Mouse (Mus musculus): Measurements from ENCODE around the gene Ubxn1.

Gene Ubxn1

DNA sequence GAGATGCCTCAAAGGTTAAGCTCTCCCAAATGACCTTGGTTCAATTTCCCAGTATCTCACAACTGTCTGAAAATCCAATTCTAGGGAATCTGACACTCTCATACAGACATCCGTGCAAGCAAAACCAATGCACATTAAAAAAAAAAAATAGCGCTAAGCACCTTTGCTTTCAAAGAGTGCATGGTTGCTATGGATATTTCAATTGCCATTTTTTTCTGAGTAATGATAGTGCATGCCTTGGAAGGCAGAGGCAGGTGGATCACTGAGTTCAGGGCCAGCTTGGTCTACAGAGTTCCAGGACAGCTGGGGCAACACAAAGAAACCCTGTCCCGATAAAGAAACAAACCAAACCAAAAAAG lies 9.7 kb downstream of the Ubxn1 start:
- CTCF ChIA-PET: interaction anchor here in 1 of 4 experiments (0.7 to 1.5 kb wide), 3 partner anchors 8 to 22 kb away, joined by 3 to 4 read pairs (median 4); no protein-coding TSS in a partner anchor
- POLR2A ChIA-PET: interaction anchor here (0.5 to 27.2 kb wide), 94 partner anchors 2 to 1705 kb away, joined by 3 to 851 read pairs (median 4); partner anchors contain the start of genes Ubxn1 (in 4 of the 4), 1810009A15Rik (in 3 of the 4), B3gat3 (in 3 of the 4) and Eef1g (in 3 of the 4)

DNA sequence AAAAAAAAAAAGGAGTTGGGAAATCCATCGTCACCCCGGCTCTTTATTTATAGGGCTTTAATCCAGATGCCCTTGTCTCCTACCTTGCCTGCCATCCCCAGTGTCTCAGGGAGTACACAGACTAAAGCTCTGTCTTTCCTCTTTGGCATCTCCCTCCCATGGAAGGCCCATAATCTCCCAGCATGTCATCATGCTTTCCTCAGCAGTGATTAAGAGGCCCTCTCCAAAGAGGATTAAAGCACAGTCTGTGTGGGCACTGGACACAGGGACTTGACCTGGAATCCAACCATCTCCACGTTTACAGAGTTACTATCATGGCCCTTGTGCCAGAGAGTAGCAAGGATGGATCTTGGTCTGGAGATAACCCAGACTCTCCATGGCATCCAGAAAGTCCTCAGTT lies 12.3 kb downstream of the Ubxn1 start, which contains the start of the genes Lbhd1 and Gm49403:
TSS of gene Lbhd1 (plus strand) at position 117 of the 400 bp plus-strand sequence.
TSS of gene Gm49403 (plus strand) at position 315 of the 400 bp plus-strand sequence.
- ChIA-PET POLR2A (interaction anchor here in 3 of 4 experiments (0.7 to 27.2 kb wide), 23 partner anchors 4 to 168 kb away, joined by 3 to 851 read pairs (median 8); partner anchors contain the start of genes Ubxn1 (in 3 of the 3), 1810009A15Rik (in 2 of the 3), Eef1g (in 2 of the 3) and Ganab (in 2 of the 3)), CTCF (no interaction called here)

DNA sequence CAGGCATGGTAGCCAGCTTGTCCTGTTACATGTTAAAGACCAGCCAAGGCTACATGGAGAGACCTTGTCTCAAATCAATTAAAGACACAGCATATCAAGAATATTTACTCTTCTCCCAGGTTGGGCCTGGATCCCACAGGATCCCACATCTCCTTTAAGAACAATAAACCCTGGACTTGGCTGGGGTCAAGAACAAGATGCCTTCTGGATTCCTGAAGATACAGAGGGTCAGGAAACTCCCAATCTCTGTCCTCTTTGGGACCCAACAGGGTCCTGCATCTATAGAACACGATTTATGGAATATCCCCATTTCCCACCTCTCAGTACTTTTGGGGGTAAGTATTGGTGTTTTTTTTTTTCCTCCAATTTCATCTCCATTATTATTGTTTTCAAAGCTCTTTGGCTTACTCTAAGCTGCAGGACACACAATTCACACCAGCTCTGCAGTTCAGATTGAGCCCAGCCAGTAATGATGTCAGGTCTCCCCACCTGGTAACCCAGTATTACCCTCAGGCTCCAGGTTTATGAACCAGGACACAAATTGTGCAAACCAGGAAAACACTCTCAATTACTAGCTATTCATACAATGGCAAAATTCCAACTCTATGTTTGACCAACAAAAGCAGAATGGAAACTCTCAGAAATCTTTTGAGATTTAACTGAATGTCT lies 15.8 kb downstream of the Ubxn1 start:
- ChIA-PET POLR2A (interaction anchor here (0.6 to 27.2 kb wide), 128 partner anchors 3 to 1616 kb away, joined by 3 to 851 read pairs (median 11); partner anchors contain the start of genes Eef1g (in 4 of the 4), Ganab (in 4 of the 4), Tut1 (in 4 of the 4) and Ubxn1 (in 4 of the 4)), CTCF (interaction anchor here in 1 of 4 experiments (0.6 kb wide), 1 partner anchor 93 kb away, joined by 3 read pairs; no protein-coding TSS in a partner anchor)

DNA sequence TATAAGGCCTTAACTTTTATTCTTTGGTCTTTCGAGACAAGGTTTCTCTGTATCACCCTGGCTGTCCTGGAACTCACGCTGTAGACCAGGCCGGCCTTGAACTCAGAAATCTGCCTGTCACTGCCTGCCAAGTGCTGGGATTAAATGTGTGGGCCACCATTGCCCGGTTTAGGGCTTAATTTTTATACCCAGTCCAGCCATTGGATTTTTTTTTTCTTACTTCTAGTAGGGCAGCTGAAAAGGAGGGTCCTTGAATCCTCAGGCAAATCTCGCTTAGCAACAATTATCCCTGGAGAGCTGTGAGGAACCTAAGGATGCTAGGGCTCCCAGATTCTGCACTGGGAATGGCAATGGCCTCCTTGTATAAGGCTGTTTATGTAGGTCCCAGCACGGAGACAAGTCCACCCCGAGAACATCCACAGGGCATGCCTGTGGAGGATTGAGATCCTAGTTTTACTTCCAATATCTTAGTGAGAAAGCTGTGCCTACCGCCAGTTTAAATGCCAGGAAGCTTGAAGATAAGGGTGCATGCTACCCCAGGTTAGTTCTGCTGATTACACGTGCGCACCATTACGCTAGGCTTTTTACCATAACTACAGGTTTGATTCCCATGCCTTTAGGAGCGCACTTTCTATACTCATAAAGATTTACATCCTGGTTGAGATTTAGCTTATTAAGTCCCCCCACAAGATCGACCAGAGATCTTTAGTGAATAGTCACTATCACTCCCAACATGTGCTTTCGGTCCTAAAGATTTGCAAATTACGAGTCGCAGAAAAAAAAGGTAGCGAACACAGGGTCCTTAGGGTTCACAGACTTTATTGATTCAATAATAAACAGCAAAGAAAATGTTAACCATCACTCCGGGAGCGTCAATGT lies 16.5 kb downstream of the Ubxn1 start:
- ChIA-PET POLR2A (interaction anchor here (0.6 to 27.2 kb wide), 220 partner anchors 2 to 1623 kb away, joined by 3 to 851 read pairs (median 6); partner anchors contain the start of genes Eef1g (in 4 of the 4), Ganab (in 4 of the 4), Gng3 (in 4 of the 4) and Tut1 (in 4 of the 4)), CTCF (interaction anchor here in 1 of 4 experiments (1.2 kb wide), 1 partner anchor 195 kb away, joined by 5 read pairs; no protein-coding TSS in a partner anchor)

DNA sequence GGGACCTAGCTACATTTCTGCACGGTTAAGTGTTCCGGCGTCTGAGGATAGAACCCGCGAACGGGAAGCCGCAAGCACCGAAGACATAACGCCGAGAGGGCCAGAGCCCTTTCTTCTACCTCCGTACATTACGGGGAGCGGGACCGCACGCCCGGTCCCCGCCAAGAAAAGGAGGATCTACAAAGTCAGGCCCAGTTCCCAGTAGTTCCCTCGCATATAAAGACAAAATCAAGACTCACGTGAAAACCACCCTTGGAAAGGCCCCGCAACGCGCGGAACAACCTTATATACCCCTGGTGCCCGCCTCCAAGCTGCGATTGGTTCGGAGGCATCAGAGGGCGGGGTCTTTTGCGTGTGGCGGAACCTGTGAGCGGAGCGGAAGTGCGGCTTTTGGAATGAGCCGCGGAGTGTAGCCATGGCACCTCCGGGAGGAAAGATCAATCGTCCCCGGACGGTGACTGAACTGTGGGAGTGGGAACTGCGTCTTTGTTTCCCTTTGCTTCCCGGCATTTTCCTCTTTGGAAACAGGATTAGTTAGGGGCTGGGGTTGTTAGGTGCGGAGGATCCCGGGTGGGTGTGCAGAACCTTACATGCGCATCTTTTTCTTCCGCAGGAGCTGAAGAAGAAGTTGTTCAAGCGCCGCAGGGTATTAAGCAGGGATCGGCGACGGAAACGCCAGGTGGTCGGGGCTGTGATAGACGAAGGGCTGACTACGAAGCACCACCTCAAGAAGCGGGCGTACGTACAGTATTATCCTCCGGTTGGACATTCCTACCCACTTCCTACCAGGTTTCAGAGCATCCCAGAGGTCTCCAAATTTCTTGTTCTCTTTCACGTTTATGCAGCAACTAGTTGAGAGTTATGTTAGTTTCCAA lies 17.5 kb downstream of the Ubxn1 start, which contains the start of the genes 1810009A15Rik and Gm49416:
TSS of gene 1810009A15Rik (plus strand) at position 343 of the 875 bp plus-strand sequence.
TSS of gene Gm49416 (plus strand) at position 416 of the 875 bp plus-strand sequence.
- CTCF ChIA-PET: interaction anchor here in 3 of 4 experiments (0.6 to 1.2 kb wide), 6 partner anchors 9 to 194 kb away, joined by 3 to 5 read pairs (median 4); no protein-coding TSS in a partner anchor
- POLR2A ChIA-PET: interaction anchor here (0.5 to 27.2 kb wide), 219 partner anchors 1 to 1624 kb away, joined by 3 to 851 read pairs (median 6); partner anchors contain the start of genes B3gat3 (in 4 of the 4), Eef1g (in 4 of the 4), Ganab (in 4 of the 4) and Gng3 (in 4 of the 4)

DNA sequence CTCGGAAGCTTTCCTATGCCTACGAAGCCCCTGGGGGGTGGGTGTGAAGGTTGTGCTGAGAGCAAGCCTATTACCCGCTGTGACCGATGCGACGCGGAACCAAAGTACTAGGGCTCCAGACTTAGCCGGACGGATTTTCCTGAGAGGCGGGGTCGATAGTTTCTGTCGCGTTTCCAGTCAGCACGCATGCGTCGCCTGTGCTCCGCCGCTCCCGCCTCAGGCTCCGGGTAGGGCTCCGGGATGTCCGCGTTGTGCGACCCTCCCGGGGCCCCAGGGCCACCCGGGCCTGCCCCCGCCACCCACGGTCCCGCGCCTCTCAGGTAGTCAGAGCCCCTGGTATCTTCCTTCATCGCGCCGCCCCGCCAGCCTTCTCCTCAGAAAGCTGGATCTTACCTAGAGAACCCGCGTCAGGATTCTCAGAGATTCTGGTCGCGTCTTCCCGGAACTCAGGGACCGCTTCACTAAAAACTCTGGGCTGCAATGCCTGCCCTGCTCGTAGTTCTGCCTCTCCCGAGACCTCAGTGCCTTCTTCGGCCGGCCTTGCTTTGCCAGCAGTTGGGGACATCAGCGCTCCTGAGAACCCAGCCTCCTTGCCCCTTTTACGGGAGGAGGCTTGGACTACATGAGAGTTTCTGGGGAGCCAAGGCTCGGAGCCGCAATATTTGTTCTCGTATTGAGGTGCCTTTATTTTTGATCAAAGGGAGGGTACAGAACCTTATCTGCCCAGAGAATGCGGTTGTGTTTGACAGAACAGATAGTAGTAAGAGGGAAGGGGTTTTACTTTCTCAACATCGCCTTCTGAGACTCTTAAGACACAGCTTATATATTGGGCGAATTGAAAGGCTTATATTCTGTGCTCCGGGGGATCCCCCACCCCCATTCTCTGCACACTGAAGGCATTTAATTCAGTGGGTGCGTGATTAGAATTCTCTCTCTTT lies 21.8 kb downstream of the Ubxn1 start, which contains the start of gene Ints5:
TSS of gene Ints5 (plus strand) at position 177 of the 938 bp plus-strand sequence.
- ChIA-PET POLR2A (interaction anchor here (0.5 to 25.4 kb wide), 55 partner anchors 11 to 1823 kb away, joined by 3 to 851 read pairs (median 5); partner anchors contain the start of genes B3gat3 (in 3 of the 4), Slc3a2 (in 3 of the 4), Tut1 (in 3 of the 4) and Ubxn1 (in 3 of the 4)), CTCF (interaction anchor here in 3 of 4 experiments (0.6 to 0.8 kb wide), 6 partner anchors 43 to 1915 kb away, joined by 3 to 5 read pairs (median 4); no protein-coding TSS in a partner anchor)

DNA sequence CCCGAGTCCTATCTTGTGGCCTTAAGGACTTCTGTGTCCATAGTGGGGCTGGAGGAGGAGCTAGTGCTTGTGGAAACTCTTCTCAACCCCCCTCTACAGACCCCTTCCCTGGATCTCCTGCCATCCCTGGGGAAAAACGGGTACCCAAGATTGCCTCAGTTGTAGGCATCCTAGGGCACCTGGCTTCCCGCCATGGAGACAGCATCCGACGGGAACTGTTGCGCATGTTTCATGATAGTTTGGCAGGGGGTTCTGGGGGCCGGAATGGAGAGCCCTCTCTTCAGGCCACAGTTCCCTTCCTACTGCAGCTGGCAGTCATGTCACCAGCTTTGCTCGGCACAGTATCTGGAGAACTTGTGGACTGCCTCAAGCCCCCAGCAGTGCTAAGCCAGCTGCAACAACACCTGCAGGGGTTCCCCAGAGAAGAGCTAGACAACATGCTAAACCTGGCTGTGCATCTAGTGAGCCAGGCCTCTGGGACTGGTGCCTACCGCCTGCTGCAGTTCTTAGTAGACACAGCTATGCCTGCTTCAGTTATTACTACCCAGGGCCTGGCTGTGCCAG lies 24.2 kb downstream of the Ubxn1 start:
- POLR2A ChIA-PET: interaction anchor here (0.6 to 25.4 kb wide), 39 partner anchors 8 to 182 kb away, joined by 3 to 851 read pairs (median 4); partner anchors contain the start of genes 1810009A15Rik (in 4 of the 4), Gm49416 (in 4 of the 4), Uqcc3 (in 3 of the 4) and B3gat3 (in 2 of the 4)

DNA sequence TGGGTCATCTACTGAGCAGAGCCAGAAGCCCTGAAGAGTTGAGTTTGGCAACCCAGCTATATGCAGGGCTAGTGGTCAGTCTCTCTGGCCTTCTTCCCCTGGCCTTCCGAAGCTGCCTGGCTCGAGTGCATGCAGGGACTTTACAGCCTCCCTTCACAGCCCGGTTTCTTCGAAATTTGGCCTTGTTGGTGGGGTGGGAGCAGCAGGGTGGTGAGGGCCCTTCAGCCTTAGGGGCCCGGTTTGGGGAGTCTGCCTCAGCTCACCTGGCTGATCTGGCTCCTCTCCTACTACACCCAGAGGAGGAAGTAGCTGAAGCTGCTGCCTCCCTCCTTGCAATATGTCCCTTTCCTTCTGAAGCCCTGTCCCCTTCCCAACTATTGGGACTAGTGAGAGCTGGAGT lies 24.9 kb downstream of the Ubxn1 start:
- POLR2A ChIA-PET: interaction anchor here (0.6 to 25.4 kb wide), 42 partner anchors 9 to 183 kb away, joined by 3 to 851 read pairs (median 4); partner anchors contain the start of genes 1810009A15Rik (in 4 of the 4), Gm49416 (in 4 of the 4), Gng3 (in 3 of the 4) and Mta2 (in 3 of the 4)
- CTCF ChIA-PET: interaction anchor here in 1 of 4 experiments (0.9 kb wide), 1 partner anchor 178 kb away, joined by 3 read pairs; no protein-coding TSS in a partner anchor

More for the DNA sequence above, 24.2 kb downstream of the Ubxn1 start:
- CTCF ChIA-PET: interaction anchor here in 1 of 4 experiments (0.9 kb wide), 1 partner anchor 177 kb away, joined by 3 read pairs; no protein-coding TSS in a partner anchor

DNA sequence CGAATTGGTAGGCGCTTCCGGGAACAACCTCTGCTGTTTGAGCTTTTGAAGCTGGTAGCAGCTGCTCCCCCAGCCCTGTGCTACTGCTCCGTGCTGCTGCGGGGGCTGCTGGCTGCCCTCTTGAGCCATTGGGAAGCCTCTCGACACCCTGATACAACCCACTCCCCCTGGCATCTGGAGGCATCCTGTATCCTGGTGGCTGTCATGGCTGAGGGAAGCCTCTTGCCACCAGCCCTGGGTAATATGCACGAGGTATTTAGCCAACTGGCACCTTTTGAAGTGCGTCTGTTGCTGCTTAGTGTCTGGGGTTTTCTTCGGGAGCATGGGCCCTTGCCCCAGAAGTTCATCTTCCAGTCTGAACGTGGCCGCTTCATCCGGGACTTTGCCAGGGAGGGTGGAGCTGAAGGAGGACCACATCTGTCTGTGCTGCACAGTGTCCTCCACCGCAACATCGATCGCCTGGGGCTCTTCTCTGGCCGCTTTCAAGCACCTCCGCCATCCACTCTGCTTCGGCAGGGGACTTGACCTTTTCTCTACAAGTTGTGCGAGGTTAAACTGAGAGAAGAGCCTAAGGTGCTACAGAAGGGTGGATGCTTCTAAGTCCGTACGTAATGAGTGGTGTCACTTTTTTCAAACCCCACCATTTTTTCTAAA lies 26.0 kb downstream of the Ubxn1 start:
- ChIA-PET CTCF (interaction anchor here in 1 of 4 experiments (0.6 to 1.0 kb wide), 2 partner anchors 8 to 51 kb away, joined by 3 to 4 read pairs; no protein-coding TSS in a partner anchor), POLR2A (interaction anchor here (0.5 to 25.4 kb wide), 65 partner anchors 8 to 184 kb away, joined by 3 to 851 read pairs (median 4); partner anchors contain the start of genes 1810009A15Rik (in 4 of the 4), Gm49416 (in 4 of the 4), B3gat3 (in 3 of the 4) and Mta2 (in 3 of the 4))

DNA sequence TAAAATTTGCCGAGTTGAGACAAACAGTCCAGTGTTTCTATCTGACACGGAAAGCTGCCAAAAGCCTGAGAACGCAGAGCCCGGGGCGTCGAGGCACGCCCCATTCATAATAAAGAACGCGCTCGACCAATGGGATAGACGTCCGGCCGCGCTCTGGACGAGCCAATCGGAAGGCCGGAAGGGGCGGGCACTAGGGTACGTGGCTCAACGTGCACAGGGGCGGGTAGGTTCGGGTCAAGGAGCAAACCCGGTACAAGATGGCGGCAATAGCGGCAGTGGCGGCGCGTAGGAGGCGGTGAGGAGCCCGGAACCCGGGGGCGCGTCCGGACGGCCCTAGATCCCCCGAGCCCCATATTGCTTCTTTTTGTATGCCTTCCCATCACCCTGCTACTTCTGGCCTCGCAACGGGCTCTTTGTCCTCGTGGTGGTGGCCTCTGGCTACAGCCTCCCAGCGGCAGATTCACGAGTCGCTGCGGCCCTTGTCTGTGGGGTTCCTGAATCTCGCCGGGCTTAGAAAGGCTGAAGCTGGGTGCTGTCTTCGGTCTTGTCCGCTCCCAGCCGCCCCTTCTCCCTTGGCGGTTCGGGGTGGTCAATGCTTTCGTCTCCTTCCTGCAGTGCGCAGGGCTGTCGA lies 26.7 kb downstream of the Ubxn1 start, which contains the start of gene Ganab:
TSS of gene Ganab (plus strand) at position 207 of the 631 bp plus-strand sequence.
- ChIA-PET CTCF (interaction anchor here in 1 of 4 experiments (0.6 to 1.0 kb wide), 2 partner anchors 9 to 52 kb away, joined by 3 to 4 read pairs; no protein-coding TSS in a partner anchor), POLR2A (interaction anchor here (0.5 to 25.4 kb wide), 71 partner anchors 8 to 985 kb away, joined by 3 to 851 read pairs (median 4); partner anchors contain the start of genes 1810009A15Rik (in 4 of the 4), Gm49416 (in 4 of the 4), B3gat3 (in 3 of the 4) and Mta2 (in 3 of the 4))

DNA sequence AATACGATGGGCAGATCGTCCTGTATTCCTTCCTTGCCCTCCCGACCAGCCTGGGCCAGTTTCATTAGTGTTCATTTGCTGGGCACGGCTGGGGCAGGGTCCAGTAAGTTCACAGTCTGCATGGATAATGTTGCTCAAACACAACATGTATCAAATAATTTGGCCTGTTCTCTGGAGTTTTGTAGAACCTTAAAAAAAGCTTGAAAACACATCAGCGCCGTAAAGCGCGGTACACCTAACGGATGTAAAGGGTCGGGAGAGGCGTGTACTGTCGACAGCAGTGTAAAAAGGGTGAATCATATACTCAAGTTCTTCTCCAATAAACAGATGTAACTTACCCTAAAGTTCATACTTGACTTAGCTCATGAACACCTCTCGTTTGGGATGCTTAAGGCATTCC lies 27.3 kb downstream of the Ubxn1 start:
- CTCF ChIA-PET: interaction anchor here in 1 of 4 experiments (1.0 kb wide), 1 partner anchor 52 kb away, joined by 3 read pairs; no protein-coding TSS in a partner anchor
- POLR2A ChIA-PET: interaction anchor here (0.6 to 25.4 kb wide), 40 partner anchors 11 to 985 kb away, joined by 3 to 851 read pairs (median 4); partner anchors contain the start of genes 1810009A15Rik (in 4 of the 4), Gm49416 (in 4 of the 4), B3gat3 (in 2 of the 4) and Eef1g (in 2 of the 4)

DNA sequence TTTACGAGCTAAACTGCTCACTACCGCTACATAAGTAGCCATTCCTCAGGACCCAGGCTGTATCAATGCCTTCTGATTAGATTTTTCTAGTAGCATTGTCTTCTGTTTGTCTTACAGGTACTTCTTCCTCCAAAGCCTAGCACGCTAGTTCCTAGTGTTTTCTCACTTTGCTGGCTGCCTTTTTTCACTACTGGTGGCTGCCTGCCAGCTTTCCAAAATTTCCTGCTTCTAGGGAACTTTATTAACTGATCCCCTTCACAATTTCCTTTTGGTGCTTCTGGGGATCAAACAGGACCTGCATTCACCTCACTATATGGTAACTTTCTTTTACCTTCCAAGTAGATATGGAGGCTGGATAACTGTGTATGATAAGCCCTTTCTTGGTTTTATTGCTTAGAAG lies 27.8 kb downstream of the Ubxn1 start:
- POLR2A ChIA-PET: interaction anchor here (0.6 to 25.4 kb wide), 29 partner anchors 9 to 984 kb away, joined by 3 to 851 read pairs (median 4); partner anchors contain the start of genes 1810009A15Rik (in 4 of the 4), Gm49416 (in 4 of the 4), B3gat3 (in 2 of the 4) and Eef1g (in 2 of the 4)
- CTCF ChIA-PET: interaction anchor here in 1 of 4 experiments (0.7 kb wide), 1 partner anchor 184 kb away, joined by 3 read pairs; no protein-coding TSS in a partner anchor

DNA sequence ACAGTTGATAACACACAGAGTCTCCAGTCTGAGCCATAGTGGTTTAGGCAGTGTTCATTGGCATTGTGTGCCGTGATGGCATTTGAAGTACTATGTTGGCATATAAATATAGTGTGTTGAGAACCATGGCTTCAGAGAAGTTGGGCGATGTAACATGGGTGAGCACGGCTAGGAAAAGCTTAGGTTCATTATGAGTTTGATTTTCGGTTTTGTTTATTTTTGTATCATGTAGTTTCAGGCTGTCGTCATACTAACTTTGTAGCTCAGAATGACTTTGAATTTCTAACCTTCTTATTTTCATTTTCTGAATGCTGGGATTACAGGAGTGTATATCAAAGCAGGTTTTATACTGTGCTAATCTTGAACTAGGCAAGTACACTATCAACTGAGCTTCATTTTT lies 32.1 kb downstream of the Ubxn1 start:
- ChIA-PET POLR2A (interaction anchor here in 3 of 4 experiments (0.6 to 3.5 kb wide), 18 partner anchors 10 to 89 kb away, joined by 3 to 22 read pairs (median 4); partner anchors contain the start of genes Eef1g (in 3 of the 3), 1810009A15Rik (in 2 of the 3), Gm49416 (in 2 of the 3) and Eml3 (in 1 of the 3)), CTCF (no interaction called here)
